Mouse (Mus musculus): ENCODE results near the gene Serpinb1b.

The Serpinb1b gene

DNA sequence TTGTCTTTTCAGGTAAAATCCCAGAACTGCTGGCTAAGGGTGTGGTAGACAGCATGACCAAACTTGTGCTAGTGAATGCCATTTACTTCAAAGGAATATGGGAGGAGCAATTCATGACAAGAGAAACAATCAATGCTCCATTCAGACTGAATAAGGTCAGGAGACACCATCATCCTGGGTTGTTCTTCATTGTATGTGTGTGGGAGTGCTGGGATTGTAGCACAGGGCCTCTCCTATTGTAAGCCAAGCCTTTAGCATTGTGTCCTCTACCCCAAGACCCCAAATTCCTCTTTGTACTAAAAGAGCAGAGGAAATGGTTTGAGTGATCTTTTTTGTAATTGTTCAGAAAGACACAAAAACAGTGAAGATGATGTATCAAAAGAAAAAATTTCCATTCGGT, 12.9 kb downstream of the Serpinb1b start:
- no peak for DNase-seq (ENCODE audit: low read depth, low spot score)

DNA sequence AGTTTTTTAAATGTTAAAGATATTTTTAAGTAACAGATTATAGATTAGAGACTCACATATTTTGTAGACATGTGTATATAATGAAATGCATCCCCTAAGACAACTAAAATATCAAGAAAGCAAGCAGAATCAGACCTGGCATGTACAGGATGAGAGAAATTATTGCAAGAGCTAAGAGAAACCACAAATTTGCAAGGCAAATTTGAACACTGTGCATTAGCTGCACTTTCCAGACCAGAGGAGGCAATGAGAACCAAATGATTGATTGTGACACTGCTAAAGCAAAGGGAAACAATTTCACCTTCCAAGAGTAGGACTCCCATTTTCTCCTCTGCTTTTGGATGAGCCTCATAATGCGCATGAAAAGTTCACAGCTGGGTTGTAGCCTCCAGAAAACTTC, 17.2 kb downstream of the Serpinb1b start:
- DNase-seq (ENCODE audit: low read depth, low spot score) = no peak

DNA sequence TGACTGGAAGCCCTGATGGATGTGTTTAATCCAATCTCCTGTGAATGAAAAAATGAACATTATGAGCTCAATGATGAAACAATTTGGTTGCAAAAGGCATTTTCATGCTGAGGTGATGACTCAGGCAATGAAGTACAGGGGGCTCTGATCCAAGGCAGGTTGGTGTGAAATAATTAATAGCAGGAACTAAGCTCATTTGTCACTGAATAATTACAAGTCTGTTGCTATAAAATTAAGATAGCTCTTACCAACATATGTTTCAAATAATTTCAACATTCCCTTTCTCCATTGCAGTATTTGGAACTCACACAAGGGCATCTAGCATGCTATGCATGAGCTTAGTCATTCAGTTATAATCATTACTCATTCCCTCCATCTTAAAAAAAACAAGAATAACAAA, 27.3 kb downstream of the Serpinb1b start:
- no peak for DNase-seq (ENCODE audit: low read depth, low spot score)

DNA sequence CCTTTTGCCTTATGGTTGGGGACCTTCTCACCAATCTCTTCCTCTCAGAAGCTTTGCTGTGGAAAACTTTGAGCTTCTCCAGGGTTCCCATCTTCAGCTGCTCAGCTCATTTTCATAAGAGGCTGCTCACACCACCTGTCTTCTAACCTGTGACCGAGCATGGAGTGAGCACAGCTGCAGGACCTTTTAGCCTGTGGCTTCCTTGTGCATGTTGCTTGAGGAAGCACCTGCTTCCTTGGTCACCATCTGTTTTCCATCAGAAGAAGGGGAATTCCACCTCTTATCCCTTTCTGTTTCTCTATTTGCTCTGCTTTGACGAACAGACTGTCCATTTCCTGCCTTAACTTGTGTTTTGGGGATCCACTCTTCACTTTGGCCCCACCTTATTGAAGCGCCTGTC, 34.7 kb downstream of the Serpinb1b start:
- DNase-seq (ENCODE audit: low read depth, low spot score) = peak; percentile 9

DNA sequence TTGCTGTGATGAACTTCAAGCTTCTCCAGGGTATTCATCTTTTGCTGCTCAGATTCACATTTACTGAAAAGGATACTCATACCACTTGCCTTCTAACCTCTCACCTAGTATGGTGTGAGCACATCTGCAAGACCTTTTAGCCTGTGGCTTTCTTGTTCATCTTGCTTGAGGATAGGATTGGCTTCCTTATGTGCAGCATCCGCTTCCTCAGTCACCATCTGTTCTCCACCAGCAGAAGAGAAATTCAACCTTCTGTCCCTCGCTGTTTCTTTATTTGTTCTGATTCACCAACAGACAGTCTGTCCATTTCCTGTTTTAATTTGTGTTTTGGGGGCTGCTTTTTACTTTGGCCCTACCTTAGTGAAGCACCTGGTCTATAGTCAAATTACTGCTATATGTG, 59.3 kb downstream of the Serpinb1b start:
- DNase-seq (ENCODE audit: low read depth, low spot score) = no peak

DNA sequence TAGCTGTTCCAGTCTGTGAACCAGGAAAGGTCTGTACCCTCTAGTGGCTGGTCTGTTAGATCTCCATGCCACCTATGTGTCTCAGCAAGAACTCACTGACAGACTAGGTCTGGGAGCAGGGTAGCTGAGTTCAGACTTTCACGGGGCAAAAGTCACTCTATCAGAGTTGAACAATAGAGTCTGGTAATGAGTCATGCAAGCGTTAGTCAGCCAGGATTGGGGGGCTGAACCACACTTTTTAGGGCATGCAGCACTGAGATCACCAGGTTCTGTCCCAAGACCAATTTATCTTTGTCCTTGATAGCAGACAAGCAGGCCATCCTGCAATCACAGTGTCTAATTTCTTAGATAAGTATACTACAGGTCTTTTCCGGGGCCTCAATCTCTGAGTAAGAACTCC, 63.1 kb downstream of the Serpinb1b start:
- DNase-seq (ENCODE audit: low read depth, low spot score) = no peak

All from forelimb bud, embryonic 11.5 days (tissue).